Mouse (Mus musculus): ENCODE results near the gene Krt36.

DNA sequence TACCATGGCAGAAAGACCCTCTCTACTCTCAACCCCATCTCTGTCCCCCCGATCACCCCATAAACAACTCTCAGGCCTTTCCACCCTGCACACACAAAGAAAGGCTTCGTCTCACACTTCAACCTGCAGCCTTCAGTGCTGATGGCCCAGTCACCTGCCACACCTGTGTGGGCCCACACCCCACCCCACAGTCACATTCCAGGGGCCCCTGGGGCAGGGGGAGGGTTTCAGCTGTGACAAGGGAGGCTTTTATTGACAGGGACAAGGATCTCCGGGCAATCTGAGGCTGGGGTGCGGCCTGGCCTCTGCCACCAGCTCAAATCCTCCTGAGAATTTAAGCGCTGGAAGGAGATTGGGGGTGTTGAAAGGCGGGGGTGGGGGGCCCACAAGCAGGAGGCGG is 33.4 kb upstream of the Krt36 start:
- TF ChIP-seq CTCF (IDR thresholded peaks at IDR 0.05; ENCODE audit: low read depth) (no peak), EP300 (IDR thresholded peaks at IDR 0.05; ENCODE audit: low read depth) (no peak)

Measured in liver, postnatal 0 days (tissue).